Mouse (Mus musculus) 3T3-L1 (cell line): Measurements from ENCODE around the gene Chsy1.
A peak's percentile ranks its signal among the peaks of the same experiment; 100 is the strongest.

Experiments
- DNase-seq: peaks from one replicate; pipeline ENCODE4 v3.0.0-alpha.2; 2015; ENCODE audit warnings: low read depth, low spot score

Chsy1 gene

DNA sequence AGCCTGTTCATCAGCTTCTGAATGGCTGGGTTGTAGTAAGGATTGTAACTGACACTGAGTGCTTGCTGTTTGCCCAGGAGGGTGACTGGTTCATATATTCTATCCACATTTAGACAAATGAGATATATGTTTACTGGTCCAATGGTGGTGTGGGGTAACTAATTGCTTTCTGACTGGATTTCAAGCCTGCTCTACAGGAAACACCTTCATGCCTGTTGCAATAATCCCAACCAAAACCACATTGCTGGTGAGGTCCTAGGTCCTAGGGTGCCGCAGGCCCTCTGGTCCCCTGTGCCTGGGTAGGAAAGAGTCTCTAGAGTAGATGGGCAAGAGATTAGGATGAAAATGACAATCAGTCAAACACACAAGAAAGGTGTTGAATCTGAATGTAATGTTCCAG lies 103.6 kb downstream of the Chsy1 start:
- no peak for DNase-seq

DNA sequence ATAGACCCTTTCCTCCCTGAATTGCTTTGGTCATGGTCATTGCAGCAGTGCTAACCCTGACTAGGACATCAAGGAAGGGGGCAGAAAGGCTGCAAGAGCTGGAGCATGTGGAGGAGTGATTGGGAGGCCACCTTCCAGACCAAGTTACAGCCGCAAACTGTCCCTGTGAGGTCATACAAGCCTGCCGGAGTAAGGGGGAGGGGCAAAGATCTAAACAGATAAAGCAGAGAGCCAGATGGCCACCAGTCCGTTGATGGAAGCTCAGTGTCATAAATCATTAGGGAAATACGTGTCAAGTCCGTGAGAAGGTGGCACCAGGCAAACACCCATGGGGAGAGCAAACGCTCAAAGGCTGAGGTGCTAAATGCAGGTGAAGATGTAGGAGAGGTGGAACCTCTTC lies 105.2 kb downstream of the Chsy1 start:
- DNase-seq = no peak

DNA sequence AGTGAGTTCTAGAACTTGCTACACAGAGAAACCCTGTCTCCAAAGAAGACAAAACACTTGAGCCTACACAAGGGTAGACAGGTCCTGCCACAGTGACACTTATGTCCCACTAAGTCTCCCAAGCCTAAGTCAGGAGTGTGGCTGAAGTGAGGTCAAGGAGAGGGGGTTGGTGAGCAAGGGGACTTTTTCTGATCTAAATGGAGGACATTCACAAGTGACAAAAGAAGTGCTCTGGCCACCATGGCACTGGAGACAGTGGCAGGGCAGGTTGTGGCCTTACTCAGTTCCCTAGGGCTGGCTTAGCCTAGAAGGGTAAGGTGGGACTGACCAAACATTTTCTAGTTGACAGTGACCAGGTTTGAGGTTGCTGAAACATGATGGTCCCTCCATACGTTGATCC lies 106.6 kb downstream of the Chsy1 start:
- no peak for DNase-seq

DNA sequence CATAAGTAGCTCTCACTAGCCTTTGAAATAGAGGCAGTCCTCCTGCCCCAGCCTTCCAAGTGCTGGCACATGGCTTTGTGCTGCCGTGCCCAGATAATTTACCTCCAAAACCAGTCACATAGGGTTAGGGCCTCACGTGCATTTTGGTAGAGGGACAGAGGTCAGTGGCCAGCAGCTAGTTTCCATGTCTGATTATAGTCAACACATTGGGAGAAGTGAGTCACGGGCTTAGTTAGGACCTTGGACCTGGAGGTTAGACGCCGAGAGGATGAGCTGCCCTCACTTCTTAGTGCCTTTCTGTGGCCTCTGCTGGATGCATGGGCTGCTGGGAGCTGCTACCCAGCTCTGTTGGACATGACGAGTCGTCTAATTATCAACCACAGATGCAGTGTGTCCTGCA lies 107.7 kb downstream of the Chsy1 start:
- no peak for DNase-seq

DNA sequence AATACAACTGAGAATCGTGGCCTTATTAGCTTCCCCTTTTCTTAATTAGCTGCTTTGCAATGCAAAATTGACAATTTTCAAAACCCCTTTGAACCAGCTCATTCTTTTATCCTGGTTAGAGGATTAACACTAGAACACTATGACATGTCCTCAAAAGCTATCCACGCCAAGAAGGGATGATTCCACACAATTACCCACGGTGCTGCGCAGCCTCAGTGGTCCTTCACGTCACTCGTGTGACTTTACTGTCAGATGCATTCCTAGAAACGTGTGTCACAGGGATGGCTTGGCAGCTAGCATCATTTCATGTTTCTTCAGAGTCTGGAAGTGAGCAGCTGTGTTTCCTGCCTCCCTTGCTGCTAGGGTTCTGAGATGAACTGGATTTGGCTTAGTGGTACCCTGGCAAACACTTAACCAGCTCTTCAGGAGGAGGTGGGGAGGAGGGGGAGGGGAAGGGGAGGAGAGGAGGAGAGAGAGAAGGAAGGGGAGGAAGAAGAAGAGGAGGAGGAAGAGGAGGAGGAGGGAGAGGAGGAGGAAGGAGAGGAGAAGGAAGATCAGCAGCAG lies 108.3 kb downstream of the Chsy1 start:
- no peak for DNase-seq

DNA sequence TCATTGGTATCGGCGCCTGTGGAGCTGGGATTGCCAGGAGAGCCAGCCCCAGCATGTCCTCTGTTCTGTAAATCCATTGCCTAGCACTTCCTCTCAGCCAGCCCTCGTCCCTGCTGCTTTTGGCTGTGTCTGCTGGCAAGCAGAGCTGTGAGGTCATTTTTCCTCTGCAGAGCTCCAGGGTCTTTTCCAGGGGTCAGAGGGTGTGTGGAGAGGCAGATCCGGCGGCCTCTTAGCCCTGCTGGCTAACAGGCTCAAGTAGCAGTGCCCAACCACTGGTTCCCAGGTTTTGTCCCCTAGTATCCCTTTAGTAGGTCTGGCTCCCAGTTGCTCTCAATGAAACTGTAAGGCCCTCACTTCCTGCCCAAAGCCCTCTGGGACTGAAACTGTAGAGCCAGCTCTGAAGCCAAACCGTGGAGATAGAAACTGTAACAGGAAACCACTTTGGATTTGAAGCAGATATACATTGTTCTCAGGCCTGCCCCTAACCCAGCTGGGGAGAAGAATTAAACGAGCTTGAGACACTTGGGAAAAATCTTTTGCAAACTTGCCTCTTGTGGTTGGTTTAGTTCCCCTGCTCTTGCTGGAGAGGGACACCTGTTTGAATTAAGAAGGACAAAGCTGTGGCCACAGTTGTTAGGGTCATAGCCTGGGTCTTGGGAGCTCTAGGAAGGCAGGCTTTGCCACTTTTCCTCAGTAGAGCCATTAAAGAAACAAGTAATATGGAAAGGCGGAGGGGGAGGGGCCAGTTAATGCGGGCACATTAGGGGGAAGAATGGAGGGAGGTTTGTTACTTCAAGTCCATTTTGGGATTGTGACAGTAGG lies 109.1 kb downstream of the Chsy1 start:
- DNase-seq = peak; percentile 70

DNA sequence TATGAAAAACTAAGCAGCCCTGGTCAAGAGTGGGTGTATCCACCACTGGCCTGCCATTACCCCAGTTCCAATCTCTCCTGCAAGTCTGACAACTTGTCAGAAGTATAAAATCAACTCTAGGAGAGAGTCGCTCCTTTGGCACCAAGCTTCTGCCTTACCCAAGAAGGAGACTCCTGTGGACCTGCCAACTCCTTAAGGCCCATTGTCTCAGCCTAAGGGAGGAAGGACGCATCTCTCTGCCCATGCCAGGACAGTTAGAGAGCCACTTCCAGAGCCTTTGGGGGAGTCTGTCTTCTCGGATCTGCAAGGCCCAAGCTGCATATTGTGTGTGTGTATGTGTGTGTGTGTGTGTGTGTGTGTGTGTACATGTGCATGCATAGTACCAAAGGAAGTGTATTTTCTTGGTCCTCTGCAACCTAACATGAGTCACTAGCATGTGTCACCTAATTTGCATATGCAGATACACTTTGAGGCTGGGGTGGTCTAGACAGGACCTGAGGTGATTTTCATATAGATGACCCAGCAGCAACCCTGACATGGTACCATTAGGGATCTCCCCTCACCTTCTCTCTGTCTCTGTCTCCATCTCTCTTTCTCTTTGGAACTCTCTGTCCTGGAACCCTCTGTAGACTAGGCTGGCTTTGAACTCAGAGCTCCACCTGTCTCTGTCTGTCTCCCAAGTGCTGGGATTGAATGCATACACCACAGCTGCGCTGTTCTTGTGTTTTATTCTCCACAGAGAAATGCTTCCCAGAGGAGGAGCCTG lies 109.9 kb downstream of the Chsy1 start:
- DNase-seq = no peak

DNA sequence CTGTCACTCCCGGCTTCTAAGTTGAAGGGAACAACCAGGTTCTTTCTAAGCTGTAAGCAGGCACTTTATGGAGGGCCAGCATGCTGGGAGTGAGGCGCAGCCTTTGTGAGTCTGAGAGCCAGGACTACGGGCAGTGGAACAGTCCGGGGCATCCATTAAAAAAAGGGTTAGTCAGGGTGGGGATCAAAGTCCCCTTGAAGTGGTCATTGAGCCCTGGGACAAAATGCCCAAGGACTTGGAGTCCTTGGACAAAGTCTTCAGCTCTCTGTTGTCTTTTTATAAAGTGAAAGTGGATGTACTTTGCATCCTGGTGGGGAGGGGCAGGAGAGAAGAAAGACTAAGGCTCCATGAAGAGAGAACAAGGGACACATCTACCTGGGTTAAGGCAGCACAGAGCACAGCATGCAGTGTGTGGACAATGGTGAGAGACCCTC lies 110.5 kb downstream of the Chsy1 start:
- no peak for DNase-seq

DNA sequence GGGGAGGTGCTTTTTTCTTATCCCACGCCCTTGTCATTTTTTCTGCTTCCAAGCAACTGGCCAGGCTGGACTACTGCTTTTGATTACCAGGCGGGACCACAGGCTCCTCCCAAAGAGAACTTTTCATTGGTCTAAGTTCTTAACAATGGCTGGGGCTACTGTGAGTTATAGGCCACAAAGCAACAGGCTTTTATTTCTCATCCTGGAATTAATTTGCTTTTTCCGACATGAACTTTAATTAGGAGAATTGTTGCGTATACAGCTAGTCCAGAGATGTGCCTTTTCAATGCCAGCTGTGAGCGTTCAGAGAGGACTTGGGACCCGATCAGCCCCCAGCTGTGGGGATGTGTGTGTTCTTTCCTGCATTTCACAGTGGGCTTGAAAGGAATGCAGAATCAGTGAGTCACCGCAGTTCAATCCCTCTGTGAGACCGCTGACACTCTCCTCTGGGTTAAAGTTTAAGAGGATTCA lies 113.3 kb downstream of the Chsy1 start:
- peak; percentile 88 for DNase-seq
